Mouse (Mus musculus): ENCODE measurements around the gene Ppp1r1b. TPM values are rescaled to one million over a fixed set of nuclear protein-coding genes. Genes with fewer than 3 reads are reported as not detected.

The Ppp1r1b gene
- total RNA-seq (2021), result 1 to 10 TPM; 2.6 to 5.3 TPM
- 15.8 and 16.2 TPM in 2 replicates for polyA plus RNA-seq (2012; rRNA removed)
- long read RNA-seq, transcript Ppp1r1b-201 (7 exons, 2,001 nt), result major isoform, 5 of 5 reads
- long read RNA-seq, partial matches to known transcripts, result 0 of 5 reads
- long read RNA-seq, other reads (novel, unspliced or antisense), result 0 of 5 reads

DNA sequence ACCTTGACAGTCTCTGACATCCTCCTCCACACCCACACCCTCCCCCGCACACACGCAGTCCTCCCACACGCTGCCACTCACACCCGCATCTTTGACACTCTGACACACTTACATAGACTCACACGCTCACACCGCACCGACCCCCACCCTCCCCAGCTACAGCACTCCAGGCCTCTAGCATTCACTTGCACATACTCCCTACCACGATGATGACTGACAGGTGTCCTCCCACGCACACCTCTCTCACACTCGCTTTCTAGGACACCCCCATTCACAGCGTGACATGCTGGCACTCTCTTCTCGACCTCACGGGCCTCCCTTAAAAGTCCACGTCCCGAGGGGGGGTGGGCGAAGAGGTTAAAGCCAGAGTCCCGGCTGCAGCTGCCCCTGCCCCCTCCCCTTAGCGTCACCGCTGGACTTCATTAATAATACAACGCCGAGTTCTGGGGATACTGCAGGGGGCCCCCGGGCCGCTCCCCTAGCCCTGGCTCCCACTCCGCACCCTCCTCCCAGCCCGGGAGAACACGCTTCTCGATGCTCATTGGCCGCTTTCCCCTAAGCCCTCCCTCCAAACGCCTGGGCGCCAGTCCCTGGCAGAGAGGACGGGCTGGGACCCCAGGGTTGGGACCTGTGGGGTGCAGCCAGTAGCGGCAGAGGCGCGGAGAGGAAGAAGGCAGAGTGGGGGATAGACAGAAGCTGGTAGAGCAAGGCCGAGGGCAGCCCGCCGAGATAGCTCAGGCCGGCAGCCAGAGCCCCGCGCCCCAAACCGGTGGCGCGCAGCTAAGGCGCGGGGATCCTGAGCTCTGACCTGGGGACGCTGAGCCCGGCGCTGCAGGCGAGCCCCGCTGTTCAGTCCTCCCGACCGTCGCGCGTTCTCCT is at the start of gene Ppp1r1b:
Gene Ppp1r1b, plus strand, starts transcription at position 322 of the 879 bp plus-strand sequence.
- TF ChIP-seq POLR2A (IDR thresholded peaks at IDR 0.05; ENCODE audit: insufficient read depth, low read depth, low read length) (no peak), EP300 (IDR thresholded peaks at IDR 0.05; ENCODE audit: insufficient read depth, low read depth, low read length) (no peak), CTCF (IDR thresholded peaks at IDR 0.05) (no peak)
- peak; percentile 55 to 56 for DNase-seq
- no peaks in the 10 kb centered on the region; the same call in 1 of the 2 replicates for H3K4me1 ChIP-seq (ENCODE audit: control insufficient read depth, insufficient read depth, low read length)
- WGBS, result 1% methylated on average over 53 of the region's 55 CpGs
- H3K9ac ChIP-seq (ENCODE audit: low read depth, low read length), result peak within 1 kb of the TSS; percentile 55
- peaks cover 8% of the 10 kb centered on the region for H3K27me3 ChIP-seq (ENCODE audit: control insufficient read depth, insufficient read depth, low read length)
- no peaks in the 10 kb centered on the region for H3K36me3 ChIP-seq (ENCODE audit: control insufficient read depth, insufficient read depth, low read length)
- intact Hi-C loops (cut with DNase I), result no loop called here
- H3K4me3 ChIP-seq, result peak within 1 kb of the TSS; percentile 61
- H3K27ac ChIP-seq, result no peak within 1 kb of the TSS
- H3K79me2 ChIP-seq (replicated peaks; ENCODE audit: control insufficient read depth, insufficient read depth, low read length), result no peaks in the 10 kb centered on the region

DNA sequence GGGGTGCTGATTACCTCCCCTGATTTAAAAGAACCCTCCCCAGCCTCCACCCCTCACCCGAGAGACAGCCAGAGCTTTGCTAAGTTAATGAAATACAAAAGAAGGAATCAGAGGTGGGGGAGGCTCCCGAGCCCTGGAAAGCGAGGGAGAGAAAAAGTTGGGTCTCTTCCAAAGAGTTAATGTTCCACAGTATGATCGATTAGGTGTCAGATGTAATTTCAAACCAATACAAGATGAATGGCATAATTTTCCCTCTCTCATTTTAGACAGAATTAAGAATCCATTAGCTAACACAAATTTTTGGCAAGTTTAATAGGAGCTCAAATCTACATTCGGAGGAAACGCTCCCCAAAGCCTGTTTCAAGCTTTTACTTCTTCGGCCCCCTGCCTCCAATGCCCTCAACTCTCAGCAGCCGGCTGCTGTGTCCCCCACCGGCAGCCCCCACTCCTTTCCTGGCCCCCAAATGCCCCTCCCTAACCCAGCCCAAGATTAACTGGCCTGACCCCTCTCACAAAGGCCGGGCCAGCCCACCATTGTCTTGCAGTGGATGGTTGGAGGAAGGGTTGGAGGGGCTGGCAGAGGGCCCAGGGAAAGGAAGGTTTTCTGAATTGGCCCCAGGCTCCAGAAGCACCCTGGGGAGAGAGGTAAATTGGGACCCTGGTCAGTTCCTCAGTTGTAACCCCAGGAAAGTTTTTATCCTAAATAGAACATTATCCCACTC is 49.6 kb upstream of the Ppp1r1b start:
- Histone ChIP-seq H3K9ac (ENCODE audit: low read depth, low read length) (no peak overlapping the region), H3K27me3 (ENCODE audit: control insufficient read depth, insufficient read depth, low read length) (no peaks in the 10 kb centered on the region), H3K27ac (peak overlapping the region; percentile 18; the same call in 1 of the 2 replicates), H3K36me3 (ENCODE audit: control insufficient read depth, insufficient read depth, low read length) (no peaks in the 10 kb centered on the region), H3K4me3 (no peak overlapping the region), H3K4me1 (ENCODE audit: control insufficient read depth, insufficient read depth, low read length) (no peaks in the 10 kb centered on the region), H3K79me2 (replicated peaks; ENCODE audit: control insufficient read depth, insufficient read depth, low read length) (no peaks in the 10 kb centered on the region)
- peak; percentile 59 to 61 for DNase-seq
- 25% methylated on average over 10 of the region's 10 CpGs for WGBS
- TF ChIP-seq POLR2A (IDR thresholded peaks at IDR 0.05; ENCODE audit: insufficient read depth, low read depth, low read length), result no peak
- TF ChIP-seq CTCF (IDR thresholded peaks at IDR 0.05), result no peak
- TF ChIP-seq EP300 (IDR thresholded peaks at IDR 0.05; ENCODE audit: insufficient read depth, low read depth, low read length), result no peak
- intact Hi-C loops (cut with DNase I), result no loop called here

DNA sequence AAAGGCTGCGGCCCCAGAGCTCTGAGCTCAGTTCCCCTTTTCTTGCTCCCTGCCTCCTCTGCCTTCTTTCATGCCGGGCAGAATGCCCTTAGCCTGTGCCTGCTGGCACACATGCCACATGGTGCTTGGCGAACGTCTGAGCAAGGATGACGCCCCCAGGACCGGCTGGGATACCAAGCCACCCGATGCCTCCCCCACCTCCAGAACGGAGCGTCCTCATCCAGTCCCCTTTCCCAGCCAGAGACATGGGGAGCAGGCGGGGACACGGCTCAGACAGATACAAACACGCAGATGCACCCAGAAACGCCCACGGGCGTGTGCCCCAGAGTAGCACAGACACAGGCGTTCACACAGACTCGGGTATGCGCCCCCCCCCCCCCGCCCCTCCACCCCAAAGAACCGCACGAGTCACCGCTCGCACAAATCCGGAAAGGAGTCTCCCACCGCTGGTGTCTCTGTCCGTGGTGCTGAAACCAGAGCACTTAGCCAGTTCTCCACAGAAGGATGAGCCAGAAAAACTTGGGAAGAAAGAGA is 34.3 kb upstream of the Ppp1r1b start:
- no peaks in the 10 kb centered on the region for H3K36me3 ChIP-seq (ENCODE audit: control insufficient read depth, insufficient read depth, low read length)
- H3K79me2 ChIP-seq (replicated peaks; ENCODE audit: control insufficient read depth, insufficient read depth, low read length), result no peaks in the 10 kb centered on the region
- DNase-seq, result peak; percentile 28 to 62
- no peak overlapping the region for H3K4me3 ChIP-seq
- 3% methylated on average over 26 of the region's 26 CpGs for WGBS
- H3K9ac ChIP-seq (ENCODE audit: low read depth, low read length), result no peak overlapping the region
- H3K4me1 ChIP-seq (ENCODE audit: control insufficient read depth, insufficient read depth, low read length), result no peaks in the 10 kb centered on the region
- intact Hi-C loops (cut with DNase I), result no loop called here
- TF ChIP-seq POLR2A (IDR thresholded peaks at IDR 0.05; ENCODE audit: insufficient read depth, low read depth, low read length) (no peak), CTCF (IDR thresholded peaks at IDR 0.05) (no peak), EP300 (IDR thresholded peaks at IDR 0.05; ENCODE audit: insufficient read depth, low read depth, low read length) (no peak)
- H3K27ac ChIP-seq, result no peak overlapping the region
- H3K27me3 ChIP-seq (ENCODE audit: control insufficient read depth, insufficient read depth, low read length), result peaks cover 13% of the 10 kb centered on the region; the same call in 1 of the 2 replicates

DNA sequence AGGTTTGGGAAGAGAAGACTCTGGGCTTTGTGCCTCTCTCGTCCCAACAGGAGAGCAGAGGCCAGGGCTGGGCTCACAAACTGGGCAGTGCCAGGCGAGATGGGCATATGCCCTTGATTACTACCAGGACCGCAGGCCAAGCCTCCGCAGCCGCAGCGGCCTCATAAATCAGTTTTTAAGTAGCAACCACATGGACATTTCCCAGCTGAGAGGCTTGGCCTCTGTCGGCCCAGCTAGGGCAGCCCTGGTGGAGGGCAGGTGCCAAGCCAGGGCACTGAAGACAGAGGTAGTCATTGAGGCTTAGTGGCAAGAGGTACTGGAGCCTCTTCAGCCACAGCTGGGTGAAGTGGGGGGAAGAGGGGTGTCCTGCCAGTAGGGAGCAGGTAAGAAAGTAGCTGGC is 30.7 kb upstream of the Ppp1r1b start:
- DNase-seq, result no peak
- TF ChIP-seq EP300 (IDR thresholded peaks at IDR 0.05; ENCODE audit: insufficient read depth, low read depth, low read length) (no peak), POLR2A (IDR thresholded peaks at IDR 0.05; ENCODE audit: insufficient read depth, low read depth, low read length) (no peak), CTCF (IDR thresholded peaks at IDR 0.05) (no peak)
- intact Hi-C loops (cut with DNase I), result no loop called here
- Histone ChIP-seq H3K9ac (ENCODE audit: low read depth, low read length) (no peak overlapping the region), H3K4me1 (ENCODE audit: control insufficient read depth, insufficient read depth, low read length) (no peaks in the 10 kb centered on the region), H3K4me3 (no peak overlapping the region), H3K27ac (no peak overlapping the region), H3K27me3 (ENCODE audit: control insufficient read depth, insufficient read depth, low read length) (peaks cover 27% of the 10 kb centered on the region), H3K79me2 (replicated peaks; ENCODE audit: control insufficient read depth, insufficient read depth, low read length) (no peaks in the 10 kb centered on the region), H3K36me3 (ENCODE audit: control insufficient read depth, insufficient read depth, low read length) (no peaks in the 10 kb centered on the region)
- 13% methylated on average over 7 of the region's 7 CpGs for WGBS

DNA sequence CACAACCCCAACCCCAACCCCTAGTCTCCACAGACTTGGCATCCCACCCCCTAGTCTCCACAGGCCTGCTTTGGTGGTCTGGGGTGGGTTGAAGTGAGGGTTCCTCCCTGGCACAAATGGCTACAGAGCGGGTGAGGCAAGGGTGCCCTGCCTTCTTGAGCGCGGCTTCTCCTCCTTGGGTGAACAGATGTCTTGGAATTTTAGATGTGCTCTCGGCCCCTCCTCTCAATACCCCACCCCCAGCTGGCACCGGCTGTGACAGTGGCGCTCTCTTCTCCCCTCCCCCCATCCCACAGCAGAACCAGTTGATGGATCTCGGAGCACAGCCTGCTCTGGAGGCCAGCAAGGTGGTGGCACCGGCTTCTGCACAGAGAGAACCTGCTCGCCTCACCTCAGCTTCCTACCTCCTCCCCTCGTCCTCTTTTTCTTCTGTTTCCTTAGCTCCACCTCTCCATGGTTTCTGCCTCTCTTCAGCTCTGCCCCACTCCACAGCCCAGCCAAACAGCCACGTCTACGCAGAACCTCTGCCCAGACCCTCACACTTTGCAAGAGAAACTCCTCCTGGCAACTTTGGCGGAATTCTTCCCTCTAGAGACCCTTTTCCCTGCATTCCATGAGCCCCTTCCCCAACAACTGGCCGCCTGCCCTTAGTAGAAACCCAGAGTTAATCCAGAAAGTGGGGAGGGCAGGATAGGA is 29.6 kb upstream of the Ppp1r1b start:
- Histone ChIP-seq H3K9ac (ENCODE audit: low read depth, low read length) (no peak overlapping the region), H3K79me2 (replicated peaks; ENCODE audit: control insufficient read depth, insufficient read depth, low read length) (no peaks in the 10 kb centered on the region), H3K27ac (no peak overlapping the region), H3K27me3 (ENCODE audit: control insufficient read depth, insufficient read depth, low read length) (peaks cover 27% of the 10 kb centered on the region), H3K36me3 (ENCODE audit: control insufficient read depth, insufficient read depth, low read length) (no peaks in the 10 kb centered on the region), H3K4me3 (no peak overlapping the region), H3K4me1 (ENCODE audit: control insufficient read depth, insufficient read depth, low read length) (no peaks in the 10 kb centered on the region)
- DNase-seq, result no peak
- TF ChIP-seq EP300 (IDR thresholded peaks at IDR 0.05; ENCODE audit: insufficient read depth, low read depth, low read length) (no peak), POLR2A (IDR thresholded peaks at IDR 0.05; ENCODE audit: insufficient read depth, low read depth, low read length) (no peak), CTCF (IDR thresholded peaks at IDR 0.05) (no peak)
- intact Hi-C loops (cut with DNase I), result no loop called here
- WGBS, result 2% methylated on average over 14 of the region's 14 CpGs

All from heart, adult 2 months (tissue).